Mouse (Mus musculus): Measurements from ENCODE around the gene Astn2. TPM values are rescaled to one million over a fixed set of nuclear protein-coding genes. Genes with fewer than 3 reads are reported as not detected.

Astn2 gene
- polyA plus RNA-seq, 1 experiment: 0.65 TPM

DNA sequence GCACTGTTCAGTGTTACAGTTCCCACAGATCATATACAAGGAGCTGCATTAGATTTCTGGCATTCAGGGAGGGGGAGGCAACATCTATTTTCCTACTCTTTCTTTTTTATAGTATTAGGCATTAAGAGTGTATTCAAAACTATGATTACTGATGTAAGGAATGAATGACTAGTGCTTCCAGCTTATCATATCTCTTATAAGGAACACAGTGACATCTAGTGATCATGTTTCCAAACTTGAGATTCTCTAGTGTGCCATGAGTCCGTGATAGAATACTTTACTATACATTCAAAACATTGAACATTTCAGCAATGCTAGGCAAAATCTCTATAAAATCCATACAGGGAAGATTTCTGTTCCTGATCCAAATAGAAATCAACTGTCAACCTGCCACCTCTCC is 824.2 kb downstream of the Astn2 start:
- no peaks in the 10 kb centered on the region for H3K4me1 ChIP-seq (replicated peaks; ENCODE audit: control insufficient read depth, insufficient read depth, low read length)
- no peak overlapping the region for H3K4me3 ChIP-seq (ENCODE audit: control insufficient read depth, insufficient read depth, low read length)
- WGBS: 62% methylated on average over 1 of the region's 1 CpGs
- H3K27me3 ChIP-seq (ENCODE audit: control insufficient read depth, insufficient read depth, low read length): no peaks in the 10 kb centered on the region
- H3K27ac ChIP-seq (ENCODE audit: control insufficient read depth, insufficient read depth, low read length): no peak overlapping the region
- H3K36me3 ChIP-seq (ENCODE audit: control insufficient read depth, insufficient read depth, low read length): no peaks in the 10 kb centered on the region
- DNase-seq: no peak
- no peak for TF ChIP-seq CTCF (IDR thresholded peaks at IDR 0.05; ENCODE audit: borderline replicate concordance, control insufficient read depth, extremely low read depth, insufficient read depth, low read length, poor library complexity)
- TF ChIP-seq POLR2A (IDR thresholded peaks at IDR 0.05; ENCODE audit: control insufficient read depth, extremely low read depth, insufficient read depth, low read length, poor library complexity): no peak

DNA sequence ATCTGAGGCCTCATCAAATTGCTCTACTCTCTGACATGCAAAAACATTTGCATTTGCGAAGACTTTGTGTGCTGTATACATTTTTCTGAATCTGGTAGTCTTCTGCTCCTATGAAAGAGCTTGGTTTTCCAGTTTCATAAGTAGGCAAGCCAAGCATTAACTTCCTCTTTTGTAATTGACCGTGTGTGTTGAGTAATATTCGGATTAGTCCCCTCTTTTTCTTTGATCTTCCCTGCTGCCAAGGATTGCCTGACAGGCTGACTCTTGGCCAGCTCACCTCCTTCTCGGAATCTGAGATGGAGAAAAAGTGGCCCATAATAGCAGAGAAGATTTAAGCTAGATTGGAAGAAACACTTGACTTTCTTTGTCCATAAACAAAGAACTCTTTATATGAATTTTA is 838.9 kb downstream of the Astn2 start:
- WGBS: 39% methylated on average over 4 of the region's 4 CpGs
- TF ChIP-seq CTCF (IDR thresholded peaks at IDR 0.05; ENCODE audit: borderline replicate concordance, control insufficient read depth, extremely low read depth, insufficient read depth, low read length, poor library complexity): no peak
- TF ChIP-seq POLR2A (IDR thresholded peaks at IDR 0.05; ENCODE audit: control insufficient read depth, extremely low read depth, insufficient read depth, low read length, poor library complexity): no peak
- H3K4me1 ChIP-seq (replicated peaks; ENCODE audit: control insufficient read depth, insufficient read depth, low read length): no peaks in the 10 kb centered on the region
- no peak overlapping the region for H3K27ac ChIP-seq (ENCODE audit: control insufficient read depth, insufficient read depth, low read length)
- H3K4me3 ChIP-seq (ENCODE audit: control insufficient read depth, insufficient read depth, low read length): no peak overlapping the region
- DNase-seq: no peak
- H3K27me3 ChIP-seq (ENCODE audit: control insufficient read depth, insufficient read depth, low read length): no peaks in the 10 kb centered on the region
- H3K36me3 ChIP-seq (ENCODE audit: control insufficient read depth, insufficient read depth, low read length): no peaks in the 10 kb centered on the region

DNA sequence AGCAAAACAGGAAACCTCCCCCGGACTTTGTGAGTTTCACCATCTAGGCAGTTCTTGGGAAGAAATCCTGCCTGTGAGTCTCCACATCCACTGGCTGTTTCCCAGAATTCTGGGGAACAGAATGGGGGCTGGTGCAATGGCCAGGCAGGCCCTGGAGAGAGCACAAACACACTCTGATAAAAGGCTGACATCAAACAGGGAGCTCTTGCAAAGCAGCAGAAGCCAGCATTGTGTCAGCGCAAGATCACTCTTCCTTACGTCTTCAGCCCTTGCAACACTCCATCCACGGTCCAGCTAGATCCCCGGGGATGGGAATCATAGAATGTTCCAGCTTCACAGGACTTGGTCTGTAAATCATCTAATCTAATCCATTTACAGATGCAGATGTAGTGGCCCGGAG is 855.9 kb downstream of the Astn2 start:
- WGBS: 78% methylated on average over 6 of the region's 6 CpGs
- Histone ChIP-seq H3K4me3 (ENCODE audit: control insufficient read depth, insufficient read depth, low read length) (no peak overlapping the region), H3K36me3 (ENCODE audit: control insufficient read depth, insufficient read depth, low read length) (no peaks in the 10 kb centered on the region), H3K27ac (ENCODE audit: control insufficient read depth, insufficient read depth, low read length) (no peak overlapping the region), H3K4me1 (replicated peaks; ENCODE audit: control insufficient read depth, insufficient read depth, low read length) (no peaks in the 10 kb centered on the region), H3K27me3 (ENCODE audit: control insufficient read depth, insufficient read depth, low read length) (no peaks in the 10 kb centered on the region)
- TF ChIP-seq CTCF (IDR thresholded peaks at IDR 0.05; ENCODE audit: borderline replicate concordance, control insufficient read depth, extremely low read depth, insufficient read depth, low read length, poor library complexity) (no peak), POLR2A (IDR thresholded peaks at IDR 0.05; ENCODE audit: control insufficient read depth, extremely low read depth, insufficient read depth, low read length, poor library complexity) (no peak)
- DNase-seq: no peak

DNA sequence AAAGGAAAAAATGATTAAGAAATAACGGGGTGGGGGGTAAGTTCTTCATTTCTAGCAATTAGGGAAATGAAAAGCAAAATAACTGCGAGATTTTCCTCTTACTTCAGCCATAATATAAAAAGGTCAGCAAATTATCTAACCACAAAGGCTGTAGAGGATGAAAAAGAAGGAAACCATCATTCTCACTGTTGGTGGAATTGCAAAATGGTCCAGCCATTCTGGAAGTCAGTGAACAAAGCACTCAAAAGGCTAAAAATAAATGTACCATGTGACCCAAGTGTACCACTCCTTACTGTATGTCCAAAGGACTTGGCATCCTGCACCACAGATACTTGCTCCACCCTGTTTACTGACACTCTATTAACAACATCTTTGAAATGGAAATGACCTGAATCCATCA is 858.8 kb downstream of the Astn2 start:
- Histone ChIP-seq H3K27ac (ENCODE audit: control insufficient read depth, insufficient read depth, low read length) (no peak overlapping the region), H3K4me3 (ENCODE audit: control insufficient read depth, insufficient read depth, low read length) (no peak overlapping the region), H3K36me3 (ENCODE audit: control insufficient read depth, insufficient read depth, low read length) (no peaks in the 10 kb centered on the region), H3K4me1 (replicated peaks; ENCODE audit: control insufficient read depth, insufficient read depth, low read length) (no peaks in the 10 kb centered on the region), H3K27me3 (ENCODE audit: control insufficient read depth, insufficient read depth, low read length) (no peaks in the 10 kb centered on the region)
- no peak for TF ChIP-seq POLR2A (IDR thresholded peaks at IDR 0.05; ENCODE audit: control insufficient read depth, extremely low read depth, insufficient read depth, low read length, poor library complexity)
- no peak for DNase-seq
- 53% methylated on average over 2 of the region's 2 CpGs for WGBS

DNA sequence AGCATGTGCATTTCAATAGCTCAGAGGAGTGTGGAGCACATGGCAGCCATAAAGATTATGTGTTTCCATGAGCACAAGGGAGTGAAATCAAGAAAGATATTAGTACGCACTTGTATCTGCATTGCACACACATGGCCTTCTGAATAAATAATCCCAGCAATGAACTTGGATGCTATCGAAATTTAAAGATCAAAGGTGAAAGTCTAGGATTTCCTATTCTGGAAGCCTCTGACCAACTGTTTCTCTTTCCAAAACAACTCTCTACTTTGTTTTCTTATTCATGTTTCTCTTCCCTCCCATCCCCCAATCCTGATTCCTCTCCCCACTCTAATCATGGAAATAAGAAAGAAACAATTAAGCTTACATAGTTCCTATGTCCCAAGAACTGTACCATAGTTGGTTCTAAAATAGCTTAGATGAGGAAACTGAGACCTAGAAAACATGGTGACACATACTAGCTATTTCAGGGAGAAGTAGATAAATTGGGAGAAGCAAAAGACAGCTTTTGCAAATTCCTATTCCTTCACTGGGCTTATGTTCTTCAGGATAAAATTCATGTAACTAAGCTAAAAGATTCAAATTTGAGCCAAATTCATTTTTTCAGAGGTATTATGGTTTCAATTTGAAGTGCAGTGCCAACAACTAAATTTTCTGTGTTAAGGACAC is 872.2 kb downstream of the Astn2 start:
- Histone ChIP-seq H3K4me1 (replicated peaks; ENCODE audit: control insufficient read depth, insufficient read depth, low read length) (no peaks in the 10 kb centered on the region), H3K4me3 (ENCODE audit: control insufficient read depth, insufficient read depth, low read length) (no peak overlapping the region), H3K27me3 (ENCODE audit: control insufficient read depth, insufficient read depth, low read length) (no peaks in the 10 kb centered on the region), H3K36me3 (ENCODE audit: control insufficient read depth, insufficient read depth, low read length) (no peaks in the 10 kb centered on the region), H3K27ac (ENCODE audit: control insufficient read depth, insufficient read depth, low read length) (no peak overlapping the region)
- TF ChIP-seq CTCF (IDR thresholded peaks at IDR 0.05; ENCODE audit: borderline replicate concordance, control insufficient read depth, extremely low read depth, insufficient read depth, low read length, poor library complexity) (no peak), POLR2A (IDR thresholded peaks at IDR 0.05; ENCODE audit: control insufficient read depth, extremely low read depth, insufficient read depth, low read length, poor library complexity) (no peak)
- 96% methylated on average over 2 of the region's 2 CpGs for WGBS
- DNase-seq: no peak

DNA sequence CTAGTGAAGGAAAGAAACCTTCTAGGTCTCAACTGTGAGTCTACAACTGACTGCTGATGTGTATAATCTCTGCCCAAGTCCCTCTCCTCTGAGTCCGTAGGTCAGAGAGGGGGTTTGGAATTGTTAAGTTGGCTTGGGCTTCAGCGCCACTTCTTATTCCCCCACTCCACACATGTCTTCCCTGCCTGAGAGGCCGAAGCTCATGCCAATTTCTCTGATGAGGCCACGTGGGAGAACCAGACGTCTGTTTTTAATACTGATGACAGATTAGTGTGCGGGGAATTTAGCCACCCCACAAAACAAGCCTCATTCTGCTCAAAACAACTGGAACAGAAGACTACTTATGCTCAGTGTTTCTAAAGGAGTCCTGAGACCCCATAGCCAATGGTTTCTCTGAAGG is 872.8 kb downstream of the Astn2 start:
- TF ChIP-seq POLR2A (IDR thresholded peaks at IDR 0.05; ENCODE audit: control insufficient read depth, extremely low read depth, insufficient read depth, low read length, poor library complexity): no peak
- TF ChIP-seq CTCF (IDR thresholded peaks at IDR 0.05; ENCODE audit: borderline replicate concordance, control insufficient read depth, extremely low read depth, insufficient read depth, low read length, poor library complexity): no peak
- Histone ChIP-seq H3K4me1 (replicated peaks; ENCODE audit: control insufficient read depth, insufficient read depth, low read length) (no peaks in the 10 kb centered on the region), H3K27me3 (ENCODE audit: control insufficient read depth, insufficient read depth, low read length) (no peaks in the 10 kb centered on the region), H3K27ac (ENCODE audit: control insufficient read depth, insufficient read depth, low read length) (no peak overlapping the region), H3K36me3 (ENCODE audit: control insufficient read depth, insufficient read depth, low read length) (no peaks in the 10 kb centered on the region), H3K4me3 (ENCODE audit: control insufficient read depth, insufficient read depth, low read length) (no peak overlapping the region)
- WGBS: 92% methylated on average over 6 of the region's 6 CpGs
- no peak for DNase-seq

DNA sequence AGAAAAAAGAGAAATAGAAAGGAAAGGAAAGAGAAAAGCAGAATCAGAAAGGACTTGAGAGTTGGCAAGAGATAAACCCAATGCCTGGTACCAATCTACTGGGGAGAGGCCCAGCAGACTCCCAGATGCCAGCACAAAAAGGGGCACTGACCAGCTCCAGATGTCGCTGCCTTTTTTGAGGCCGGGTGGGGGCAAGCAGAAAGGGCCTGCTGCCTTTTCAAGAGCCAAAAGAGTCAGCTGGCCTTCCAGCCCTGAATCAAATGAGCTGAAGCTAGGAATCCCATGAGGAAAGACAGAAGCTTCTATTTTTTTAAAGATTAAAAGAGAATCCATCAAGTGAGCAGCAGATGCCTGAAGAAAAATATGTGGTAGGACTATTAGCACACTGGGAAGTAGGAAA is 873.5 kb downstream of the Astn2 start:
- Histone ChIP-seq H3K27me3 (ENCODE audit: control insufficient read depth, insufficient read depth, low read length) (no peaks in the 10 kb centered on the region), H3K4me3 (ENCODE audit: control insufficient read depth, insufficient read depth, low read length) (no peak overlapping the region), H3K27ac (ENCODE audit: control insufficient read depth, insufficient read depth, low read length) (no peak overlapping the region), H3K4me1 (replicated peaks; ENCODE audit: control insufficient read depth, insufficient read depth, low read length) (no peaks in the 10 kb centered on the region), H3K36me3 (ENCODE audit: control insufficient read depth, insufficient read depth, low read length) (no peaks in the 10 kb centered on the region)
- TF ChIP-seq POLR2A (IDR thresholded peaks at IDR 0.05; ENCODE audit: control insufficient read depth, extremely low read depth, insufficient read depth, low read length, poor library complexity) (no peak), CTCF (IDR thresholded peaks at IDR 0.05; ENCODE audit: borderline replicate concordance, control insufficient read depth, extremely low read depth, insufficient read depth, low read length, poor library complexity) (no peak)
- 90% methylated on average over 2 of the region's 2 CpGs for WGBS
- no peak for DNase-seq
